Mouse (Mus musculus): ENCODE results near the gene Hdgf.
A peak's percentile ranks its signal among the peaks of the same experiment; 100 is the strongest.

Gene Hdgf

DNA sequence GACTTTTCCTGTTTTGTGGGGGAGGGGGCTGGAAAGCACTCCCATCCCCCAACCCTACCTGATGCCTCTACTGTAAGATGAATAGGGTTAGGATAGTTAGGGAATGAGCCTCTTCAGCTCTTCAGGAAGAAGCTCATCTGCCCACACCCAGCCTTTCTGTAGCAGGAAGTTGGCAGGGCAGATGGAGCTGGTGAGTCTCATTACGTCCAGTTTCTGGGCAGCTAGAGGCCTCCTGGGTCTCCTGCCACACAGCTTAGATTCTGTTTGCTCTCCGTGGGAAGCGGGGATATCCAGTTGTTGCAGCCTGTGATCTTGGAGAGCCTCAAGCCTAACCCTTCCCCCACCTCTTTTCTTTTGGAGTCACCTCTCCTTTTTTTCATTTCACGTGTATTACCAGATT, 3.8 kb downstream of the Hdgf start:
- DNase-seq (ENCODE audit: low read depth, low spot score): no peak

DNA sequence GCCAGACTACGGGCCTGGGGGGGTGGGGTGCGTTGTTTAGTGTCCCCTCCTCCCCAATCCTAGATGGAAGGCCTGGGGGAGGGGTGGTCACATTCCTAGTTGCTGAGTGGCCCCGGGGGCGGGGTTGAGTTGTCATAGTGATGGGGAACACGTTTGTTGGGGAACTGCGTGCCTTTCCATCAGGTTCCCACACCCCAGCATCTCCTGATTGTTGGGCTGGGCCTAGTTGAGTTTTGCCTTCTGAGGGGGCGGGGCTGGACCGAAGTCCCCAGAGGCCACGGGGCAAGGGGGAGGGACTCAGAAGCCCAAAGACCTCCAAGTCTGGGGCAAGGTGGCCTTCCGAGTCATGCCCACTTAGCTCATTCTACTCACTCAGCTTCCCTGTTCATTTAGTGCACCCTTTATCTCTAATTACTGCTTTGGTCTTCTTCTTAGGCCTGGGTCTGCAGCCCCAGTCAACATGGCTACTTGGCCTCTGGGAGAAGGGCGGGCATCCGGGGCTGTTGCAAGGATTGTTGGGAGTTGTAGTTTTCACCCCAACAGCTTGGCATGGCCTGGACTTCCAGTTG, 4.5 kb downstream of the Hdgf start:
- peak; percentile 83 for DNase-seq (ENCODE audit: low read depth, low spot score)

DNA sequence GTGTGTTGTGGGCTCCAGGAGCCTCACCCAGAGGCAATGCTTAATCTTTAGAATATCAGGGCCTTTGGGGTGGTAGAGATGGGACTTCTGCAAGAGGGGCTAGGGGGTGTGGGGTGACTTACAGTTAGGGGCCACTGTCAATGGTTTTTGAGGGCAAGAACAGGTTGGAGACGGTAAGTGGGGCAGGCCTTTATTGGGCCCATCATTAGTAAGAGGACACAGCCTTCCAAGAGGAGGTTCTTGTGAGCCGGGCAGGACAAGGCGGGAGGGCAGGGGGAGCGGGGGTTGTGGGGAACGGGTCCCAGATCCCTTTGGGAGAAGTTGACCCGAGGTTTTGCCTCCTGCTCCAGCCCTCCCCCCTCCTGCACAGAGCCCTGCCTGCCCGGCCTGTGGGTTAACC, 7.4 kb downstream of the Hdgf start:
- no peak for DNase-seq (ENCODE audit: low read depth, low spot score)

DNA sequence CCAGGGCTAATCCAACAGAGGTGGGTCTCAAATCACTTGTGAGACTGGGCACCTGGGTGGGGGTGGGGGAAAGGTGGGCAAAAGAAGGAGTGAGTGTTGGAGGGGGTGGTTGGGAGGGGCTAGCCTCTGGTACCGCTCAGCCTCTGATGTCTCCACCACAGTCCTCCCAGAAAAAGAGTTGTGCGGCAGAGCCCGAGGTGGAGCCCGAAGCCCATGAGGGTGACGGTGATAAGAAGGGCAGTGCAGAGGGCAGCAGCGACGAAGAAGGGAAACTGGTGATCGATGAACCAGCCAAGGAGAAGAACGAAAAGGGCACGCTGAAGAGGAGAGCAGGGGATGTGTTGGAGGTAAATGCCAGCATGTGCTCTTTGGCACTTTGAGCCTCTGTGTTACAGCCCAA, 7.8 kb downstream of the Hdgf start:
- DNase-seq (ENCODE audit: low read depth, low spot score): no peak

DNA sequence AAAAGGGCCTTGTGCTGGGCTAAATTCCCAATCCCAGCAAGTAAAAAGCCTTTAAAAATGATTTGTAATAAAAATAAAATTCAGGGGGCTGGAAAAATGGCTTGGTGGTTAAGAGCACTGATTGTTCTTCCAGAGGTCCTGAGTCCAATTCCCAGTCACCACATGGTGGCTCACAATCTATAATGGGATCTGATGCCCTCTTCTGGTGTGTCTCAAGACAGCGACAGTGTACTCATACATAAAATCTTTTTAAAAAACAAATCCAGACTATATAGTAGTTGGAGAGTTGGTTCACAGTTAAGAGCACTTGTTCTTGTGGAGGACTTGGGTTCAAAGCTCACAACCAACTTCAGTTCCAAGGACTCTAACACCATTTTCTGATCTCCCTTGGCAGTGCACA, 10.9 kb downstream of the Hdgf start:
- no peak for DNase-seq (ENCODE audit: low read depth, low spot score)

DNA sequence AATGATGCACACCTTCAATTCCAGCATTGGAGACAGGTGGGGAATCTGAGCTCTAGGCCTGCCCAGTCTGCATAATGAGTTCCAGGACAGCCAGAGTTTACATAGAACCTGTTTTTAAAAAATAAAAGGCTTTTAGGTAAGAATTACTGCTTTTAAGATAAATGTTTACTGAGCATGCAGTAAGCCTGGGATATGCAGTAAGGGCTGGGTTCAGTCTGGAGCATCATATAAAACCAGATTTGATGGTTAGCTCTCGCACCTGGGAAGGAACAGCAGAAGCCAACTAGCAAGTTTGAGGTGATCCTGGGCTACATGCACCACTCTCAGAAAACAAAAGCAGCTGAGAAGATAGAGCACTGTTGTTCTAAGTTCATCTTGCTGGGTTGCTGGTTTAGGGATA, 12.4 kb downstream of the Hdgf start:
- DNase-seq (ENCODE audit: low read depth, low spot score): no peak

DNA sequence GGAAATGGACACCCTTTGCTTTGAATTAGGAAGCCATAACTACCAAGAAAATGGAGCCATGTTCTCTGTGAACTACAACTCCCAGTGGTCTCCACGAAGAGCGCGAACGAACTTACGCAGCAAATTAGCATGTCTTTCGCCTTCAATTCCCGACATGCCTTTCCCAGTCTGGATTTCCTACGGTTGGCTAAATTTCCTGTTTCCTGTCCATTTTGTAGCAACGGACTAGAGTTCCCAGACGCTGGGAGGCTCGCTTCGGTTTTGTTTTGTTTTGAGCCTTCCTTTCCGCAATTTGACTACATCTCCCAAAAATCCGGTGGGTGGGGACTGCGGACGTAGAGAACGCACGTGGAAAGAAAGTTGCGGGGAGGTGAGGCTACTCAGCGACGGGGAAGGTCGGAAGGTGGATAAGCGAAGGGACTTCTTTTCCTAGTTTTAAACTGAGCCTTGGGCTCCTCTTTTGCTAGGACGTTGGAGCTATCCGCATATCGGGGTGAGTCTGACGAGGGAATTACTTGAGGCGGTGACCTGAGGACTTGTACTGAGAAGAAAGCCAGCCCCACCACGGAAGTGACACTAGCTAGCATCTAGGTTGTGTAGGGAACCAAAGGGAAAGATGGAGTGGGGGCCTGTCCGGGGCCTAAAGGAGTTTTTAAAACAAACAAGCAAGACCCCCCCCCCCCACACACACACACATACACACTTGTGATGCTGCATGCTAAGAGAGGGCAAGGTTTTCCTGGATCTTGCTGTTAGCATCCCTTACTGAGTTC, 13.4 kb downstream of the Hdgf start, which contains the start of gene Mrpl24:
Gene Mrpl24, plus strand, starts transcription at position 171 of the 773 bp plus-strand sequence.
- DNase-seq (ENCODE audit: low read depth, low spot score): peak; percentile 88

DNA sequence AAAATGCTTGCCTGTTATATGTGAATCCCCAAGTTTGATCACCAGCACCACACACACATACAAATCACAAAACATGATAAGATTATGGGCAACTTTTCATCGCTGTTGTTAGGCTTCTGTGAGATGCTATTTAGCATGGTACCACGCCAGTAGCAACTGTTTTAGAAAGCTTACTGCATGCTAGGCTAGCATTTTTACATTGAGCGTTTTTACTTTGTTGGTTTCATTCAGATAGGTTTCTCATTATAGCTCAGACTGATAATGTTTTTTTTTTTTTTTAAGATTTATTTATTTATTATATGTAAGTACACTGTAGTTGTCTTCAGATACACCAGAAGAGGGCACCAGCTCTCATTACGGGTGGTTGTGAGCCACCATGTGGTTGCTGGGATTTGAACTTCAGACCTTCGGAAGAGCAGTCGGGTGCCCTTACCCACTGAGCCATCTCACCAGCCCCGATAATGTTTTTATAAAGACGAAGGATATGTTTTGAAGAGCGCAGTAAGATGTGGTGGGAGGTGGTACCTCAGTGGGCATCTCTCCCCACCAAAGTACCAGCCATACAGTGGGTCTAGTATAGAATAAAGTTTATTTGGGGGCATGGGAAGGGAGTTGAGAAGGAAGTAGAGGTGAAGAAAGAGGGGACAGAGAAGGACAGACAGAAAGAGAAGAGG, 14.3 kb downstream of the Hdgf start:
- DNase-seq (ENCODE audit: low read depth, low spot score): no peak

DNA sequence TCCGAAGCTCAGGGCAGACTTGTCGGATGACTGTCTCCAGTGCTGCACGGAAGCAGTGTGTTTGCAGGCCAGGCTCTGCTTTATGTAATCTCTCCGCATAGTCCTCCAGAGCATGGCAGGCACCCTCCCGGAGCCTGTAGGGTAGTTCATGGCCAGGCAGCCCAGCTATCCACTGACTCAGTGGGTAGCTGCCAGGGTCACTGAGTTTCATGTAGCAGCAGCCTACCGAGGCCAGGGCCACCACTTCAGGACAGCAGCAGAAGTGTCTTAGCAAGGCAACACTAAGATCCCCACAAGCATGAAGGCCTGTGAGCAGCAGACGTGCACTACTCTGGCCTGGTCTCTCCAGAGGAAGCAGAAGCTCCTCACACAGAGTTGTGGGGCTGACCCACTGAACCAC, 18.9 kb downstream of the Hdgf start:
- DNase-seq (ENCODE audit: low read depth, low spot score): no peak

DNA sequence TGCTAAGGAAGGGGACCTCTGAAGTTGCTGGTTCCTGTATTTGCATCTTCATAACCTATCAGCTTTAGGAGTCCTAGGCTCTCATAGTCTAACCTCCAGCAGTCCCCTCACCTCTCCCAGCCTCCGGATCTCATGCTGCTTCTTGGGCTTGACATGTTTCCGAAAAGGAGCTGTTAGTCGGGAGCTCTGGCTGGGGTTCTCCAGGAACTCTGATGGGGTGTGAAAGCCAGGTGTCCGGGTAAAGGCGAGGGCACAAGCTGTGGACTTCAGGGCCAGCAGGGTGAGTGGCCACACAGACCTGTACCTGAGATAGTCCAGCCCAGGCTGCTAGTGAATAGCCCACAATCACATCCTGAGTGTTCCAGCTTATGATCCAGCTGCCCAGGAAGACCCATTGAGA, 21.3 kb downstream of the Hdgf start:
- no peak for DNase-seq (ENCODE audit: low read depth, low spot score)

DNA sequence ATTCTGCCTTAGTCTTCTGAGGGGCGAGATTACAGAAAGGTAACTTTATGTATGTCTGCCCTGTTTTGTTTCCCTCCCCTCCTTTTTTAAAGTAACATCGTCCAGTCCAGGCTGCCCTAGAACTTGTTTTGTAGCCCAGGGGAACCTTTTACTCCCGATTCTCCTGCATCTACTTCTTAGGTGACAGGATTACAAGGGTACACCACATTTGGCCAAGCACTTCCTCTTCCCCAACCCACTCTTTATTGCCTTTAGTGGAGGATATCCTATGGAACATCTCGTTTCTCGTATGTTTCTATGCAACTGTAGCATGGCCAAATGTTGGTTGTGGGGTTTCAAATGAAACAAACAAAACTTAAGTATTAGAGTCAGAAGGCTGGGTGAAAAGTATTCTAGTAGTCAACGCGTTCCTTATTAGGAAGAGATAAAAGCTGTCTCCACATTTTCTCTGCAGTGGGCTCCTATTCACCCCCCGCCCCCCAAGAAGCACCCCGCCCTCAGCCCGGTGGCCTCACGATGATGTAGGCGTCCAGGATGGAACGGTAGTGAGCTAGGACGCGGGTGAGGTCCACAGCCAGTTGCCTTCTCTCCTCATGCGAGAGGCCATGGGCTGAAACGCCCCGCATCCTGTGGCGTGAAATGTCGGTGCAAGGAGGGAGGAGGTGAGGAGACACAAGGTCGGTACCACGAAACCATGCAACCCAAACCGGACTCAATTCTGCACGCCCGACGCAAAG, 23.4 kb downstream of the Hdgf start:
- no peak for DNase-seq (ENCODE audit: low read depth, low spot score)

DNA sequence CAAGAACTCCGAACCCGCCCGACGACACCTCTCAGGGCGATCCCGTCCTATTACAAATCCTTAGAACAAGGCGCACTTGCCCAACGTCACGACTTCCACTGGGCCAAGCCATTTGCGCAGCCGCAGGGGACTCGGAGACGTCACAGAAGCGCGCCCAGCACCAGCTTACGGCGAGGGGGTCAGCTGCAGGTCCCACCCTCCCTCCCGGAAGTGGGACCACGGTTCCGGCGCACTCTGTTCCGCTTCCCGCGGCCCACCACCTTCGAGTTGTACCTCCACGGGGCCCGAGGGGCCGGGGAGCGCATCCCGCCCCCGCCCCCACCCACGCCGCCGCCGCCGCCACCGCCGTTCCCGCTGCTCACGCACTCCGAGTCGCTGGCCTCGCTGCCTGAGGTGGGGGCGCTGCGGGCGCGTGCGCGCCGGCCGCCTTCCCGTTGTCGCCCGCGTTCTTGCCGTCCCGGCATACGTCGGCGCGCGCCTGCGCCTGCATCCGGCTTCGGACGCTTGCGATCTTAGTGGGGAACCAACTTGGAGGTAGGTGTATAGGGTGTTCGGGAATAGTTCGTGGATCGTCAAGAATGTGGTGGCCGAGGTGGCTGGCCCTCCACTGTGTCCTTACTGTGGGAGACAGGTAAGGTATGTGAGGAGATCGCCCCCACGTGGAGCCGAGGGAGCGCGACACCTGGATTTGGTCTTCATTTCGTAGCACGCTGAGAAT, 24.1 kb downstream of the Hdgf start, which contains the start of the genes Isg20l2 and Rrnad1:
Gene Isg20l2, plus strand, starts transcription at position 237 of the 718 bp plus-strand sequence.
Gene Rrnad1, minus strand, starts transcription at position 640 of the 718 bp plus-strand sequence.
- peak; percentile 98 for DNase-seq (ENCODE audit: low read depth, low spot score)

DNA sequence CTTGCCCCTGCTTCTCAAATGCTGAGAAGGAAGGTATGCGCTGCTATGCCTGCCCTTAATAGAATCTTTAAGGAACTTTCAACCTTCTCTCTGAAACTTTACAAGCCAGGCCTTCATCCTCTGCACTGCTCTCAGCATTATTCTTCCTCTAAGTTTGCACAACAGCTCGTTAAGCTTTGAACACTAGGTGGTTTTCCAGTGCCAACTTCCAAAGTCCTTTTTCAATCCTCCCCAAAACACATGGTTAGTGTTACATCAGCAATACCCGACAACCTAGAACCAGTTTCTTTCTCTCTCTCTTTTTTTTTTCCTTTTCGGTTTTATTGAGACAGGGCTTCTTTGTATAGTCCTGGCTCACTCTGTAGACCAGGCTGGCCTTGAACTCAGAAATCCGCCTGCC, 27.9 kb downstream of the Hdgf start:
- no peak for DNase-seq (ENCODE audit: low read depth, low spot score)

DNA sequence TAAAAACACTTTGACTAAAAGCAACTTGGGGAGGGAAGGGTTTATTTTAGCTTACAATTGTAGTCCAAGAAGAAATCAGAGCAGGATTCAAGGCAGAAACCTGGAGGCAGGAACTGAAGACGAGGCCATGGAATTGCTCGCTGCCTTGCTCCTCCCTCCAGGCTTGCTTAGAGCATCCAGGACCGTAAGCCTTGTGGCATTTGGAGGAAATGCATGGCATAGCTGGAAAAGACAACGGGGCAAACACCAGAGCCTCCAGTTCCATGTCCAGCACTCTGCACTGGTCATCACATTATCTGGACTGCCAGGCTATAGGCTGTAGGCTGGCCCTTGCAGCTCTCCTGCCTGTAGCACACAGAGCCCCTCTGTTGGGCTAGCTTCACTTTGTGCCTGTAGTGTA, 28.4 kb downstream of the Hdgf start:
- DNase-seq (ENCODE audit: low read depth, low spot score): no peak

DNA sequence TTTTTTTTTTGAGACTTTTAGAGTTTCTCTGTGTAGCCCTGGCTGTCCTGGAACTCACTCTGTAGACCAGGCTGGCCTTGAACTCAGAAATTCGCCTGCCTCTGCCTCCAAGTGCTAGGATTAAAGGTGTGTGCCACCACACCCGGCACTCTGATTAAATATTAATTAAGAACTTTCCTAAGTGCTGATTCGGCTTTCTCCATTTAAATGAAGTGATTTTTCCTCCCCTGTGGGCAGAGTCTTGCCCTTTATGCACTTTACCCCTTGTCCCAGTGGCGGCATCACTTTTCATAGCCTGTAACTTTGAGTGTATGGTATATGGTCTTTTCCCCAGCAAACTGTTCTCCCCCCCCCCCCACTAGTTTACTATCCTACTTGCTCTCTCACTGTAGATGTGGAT, 29.1 kb downstream of the Hdgf start:
- no peak for DNase-seq (ENCODE audit: low read depth, low spot score)

DNA sequence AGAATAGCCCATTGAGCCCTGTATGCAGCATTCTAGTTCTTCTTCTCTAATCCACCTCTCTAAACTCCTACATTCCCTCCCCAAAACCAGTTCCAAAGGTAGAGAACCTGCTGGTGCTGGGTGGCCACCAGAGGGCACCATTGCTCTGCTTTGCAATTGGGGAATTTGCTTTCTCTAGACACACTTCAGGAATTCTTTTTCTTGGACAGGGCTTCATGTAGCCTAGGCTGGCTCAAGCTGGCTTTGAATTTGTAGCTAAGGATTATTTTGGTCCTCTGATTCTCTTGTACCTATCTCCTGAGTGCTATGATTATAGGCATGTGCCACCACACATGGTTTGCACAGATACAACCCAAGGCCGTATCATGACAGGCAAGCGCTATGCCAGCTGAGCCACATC, 29.7 kb downstream of the Hdgf start:
- peak; percentile 89 for DNase-seq (ENCODE audit: low read depth, low spot score)

DNA sequence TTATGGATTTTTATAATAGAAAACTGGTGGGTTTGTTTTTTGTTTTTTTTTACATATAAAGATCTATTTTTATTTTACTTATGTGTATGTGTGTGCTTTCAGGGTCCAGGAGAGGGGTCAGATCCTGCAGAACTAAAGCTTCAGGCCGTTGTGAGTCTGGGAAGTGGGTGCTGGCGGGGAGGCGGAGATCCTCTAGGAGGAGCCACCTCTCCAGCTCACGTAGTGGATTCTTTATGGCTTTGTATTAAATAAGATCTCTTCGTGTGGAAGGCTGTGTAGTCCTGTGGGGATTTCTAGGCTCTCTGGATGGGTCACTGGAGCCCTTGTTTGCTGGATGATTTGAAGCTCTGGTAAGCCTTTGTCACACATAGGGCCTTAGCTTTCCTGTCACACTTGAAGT, 34.5 kb downstream of the Hdgf start:
- DNase-seq (ENCODE audit: low read depth, low spot score): no peak

DNA sequence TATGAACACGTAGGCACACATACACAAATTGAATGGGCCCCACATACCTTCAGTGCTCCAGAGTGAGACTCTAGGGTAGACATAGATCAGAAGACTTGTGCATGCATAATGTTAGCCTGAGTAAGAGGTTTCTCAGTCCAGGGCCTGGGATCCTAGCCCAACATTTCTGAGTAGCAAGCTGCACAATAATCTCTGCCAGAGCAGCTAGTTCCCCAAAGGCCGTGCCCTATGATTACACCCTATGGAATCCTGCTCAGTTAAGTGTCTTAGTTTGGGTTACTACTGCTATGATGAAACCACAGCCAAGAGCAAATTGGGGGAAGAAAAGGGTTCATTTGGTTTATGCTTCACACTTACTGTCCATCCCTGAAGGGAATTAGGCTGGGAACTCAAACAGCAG, 36.4 kb downstream of the Hdgf start:
- no peak for DNase-seq (ENCODE audit: low read depth, low spot score)

DNA sequence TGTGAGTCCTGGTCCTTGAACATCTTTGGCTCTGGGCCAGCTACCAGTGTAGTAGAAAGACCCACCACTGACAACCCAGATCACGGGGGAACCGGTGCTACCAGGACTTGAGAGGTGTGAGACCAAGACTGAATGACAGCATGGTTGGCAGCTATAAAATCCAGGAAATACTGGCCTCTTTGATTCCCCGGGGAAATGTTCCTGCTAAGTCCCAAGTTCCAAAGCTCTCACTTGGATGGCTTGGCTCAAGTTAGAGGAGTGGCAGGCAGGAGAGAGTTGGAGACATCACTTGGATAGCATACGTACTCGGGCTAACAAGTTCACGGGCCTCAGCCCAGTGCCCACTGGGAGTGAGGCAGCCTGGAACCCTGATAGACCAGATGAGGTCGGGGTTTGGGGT, 37.5 kb downstream of the Hdgf start:
- DNase-seq (ENCODE audit: low read depth, low spot score): no peak

DNA sequence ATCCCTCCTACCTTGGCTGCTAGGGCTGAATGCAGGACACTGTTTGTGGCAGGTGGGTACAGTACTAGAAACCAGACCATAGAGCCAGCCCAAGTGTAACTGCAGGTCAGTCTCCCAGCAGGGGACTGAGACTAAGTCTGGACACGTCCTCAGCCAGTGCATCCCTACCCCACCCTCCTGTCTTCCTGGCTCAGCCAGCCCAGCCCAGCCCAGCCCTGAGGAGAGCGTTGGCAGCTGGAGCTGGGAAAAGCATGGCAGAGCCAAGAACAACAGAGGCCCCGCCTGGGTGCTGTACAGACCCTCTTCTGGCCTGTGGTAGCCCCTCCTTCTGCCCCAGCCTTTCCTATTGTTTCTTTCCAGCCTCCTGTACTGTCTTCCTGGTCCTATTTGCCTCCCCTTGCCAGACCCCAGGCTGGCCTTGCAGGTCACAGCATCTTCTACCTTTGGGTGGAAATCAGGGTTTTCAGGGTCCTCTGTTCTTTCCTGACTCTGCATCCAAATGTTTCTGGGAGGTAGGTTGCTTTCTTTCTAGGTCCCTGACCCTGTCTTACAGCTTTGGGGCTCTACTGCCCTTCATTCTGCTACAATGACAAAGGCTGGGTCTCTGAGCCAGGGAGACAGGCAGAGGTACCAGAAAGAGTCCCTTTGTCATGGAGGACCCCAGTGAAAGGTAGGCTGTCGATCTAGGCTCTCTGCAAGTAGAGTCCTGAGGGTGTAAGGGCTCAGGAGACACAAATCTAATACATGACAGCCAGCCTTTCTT, 38.9 kb downstream of the Hdgf start:
- no peak for DNase-seq (ENCODE audit: low read depth, low spot score)

Data from mesoderm, embryonic 11.5 days (tissue).